Mouse (Mus musculus): Measurements from ENCODE around the gene Gna14.
A peak's percentile ranks its signal among the peaks of the same experiment; 100 is the strongest.

Gene Gna14

GRCm38 (mm10) chr19:16593256-16593974, 157.9 kb downstream of the Gna14 start:
- DNase-seq (ENCODE audit: low read depth) = no peak

GRCm38 (mm10) chr19:16593975-16594317, 158.4 kb downstream of the Gna14 start:
- DNase-seq (ENCODE audit: low read depth) = no peak

- no peak for DNase-seq (ENCODE audit: low read depth)
Observed at GRCm38 (mm10) chr19:16597216-16597615, 161.7 kb downstream of the Gna14 start.

DNA sequence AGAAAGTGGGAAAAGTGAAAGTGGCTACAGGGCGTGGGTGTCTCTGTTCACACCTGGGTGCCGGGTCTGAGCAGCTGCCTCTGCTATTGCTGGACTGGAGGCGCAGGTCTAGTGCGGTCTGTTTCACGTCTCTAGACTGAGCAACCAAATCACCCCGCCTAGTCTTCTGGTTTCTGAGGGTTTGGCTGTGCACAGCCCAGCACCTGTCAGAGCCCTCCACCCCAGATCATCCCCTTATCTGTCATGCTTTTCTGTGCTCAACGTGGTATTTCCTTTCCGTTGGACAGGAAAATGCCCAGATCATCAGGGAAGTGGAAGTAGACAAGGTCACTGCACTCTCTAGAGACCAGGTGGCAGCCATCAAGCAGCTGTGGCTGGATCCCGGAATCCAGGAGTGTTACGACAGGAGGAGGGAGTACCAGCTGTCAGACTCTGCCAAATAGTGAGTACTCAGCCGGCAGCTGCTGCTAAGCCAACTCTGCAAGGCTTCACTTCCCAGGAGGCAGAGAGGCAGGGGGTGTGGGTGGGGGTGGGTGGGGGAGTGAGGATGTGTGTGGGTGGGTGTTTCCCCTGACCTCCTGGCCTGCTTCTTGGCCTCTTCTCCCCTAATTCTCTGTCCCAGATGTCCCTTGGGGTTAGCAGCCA, 163.2 kb downstream of the Gna14 start:
- DNase-seq (ENCODE audit: low read depth) = no peak

DNA sequence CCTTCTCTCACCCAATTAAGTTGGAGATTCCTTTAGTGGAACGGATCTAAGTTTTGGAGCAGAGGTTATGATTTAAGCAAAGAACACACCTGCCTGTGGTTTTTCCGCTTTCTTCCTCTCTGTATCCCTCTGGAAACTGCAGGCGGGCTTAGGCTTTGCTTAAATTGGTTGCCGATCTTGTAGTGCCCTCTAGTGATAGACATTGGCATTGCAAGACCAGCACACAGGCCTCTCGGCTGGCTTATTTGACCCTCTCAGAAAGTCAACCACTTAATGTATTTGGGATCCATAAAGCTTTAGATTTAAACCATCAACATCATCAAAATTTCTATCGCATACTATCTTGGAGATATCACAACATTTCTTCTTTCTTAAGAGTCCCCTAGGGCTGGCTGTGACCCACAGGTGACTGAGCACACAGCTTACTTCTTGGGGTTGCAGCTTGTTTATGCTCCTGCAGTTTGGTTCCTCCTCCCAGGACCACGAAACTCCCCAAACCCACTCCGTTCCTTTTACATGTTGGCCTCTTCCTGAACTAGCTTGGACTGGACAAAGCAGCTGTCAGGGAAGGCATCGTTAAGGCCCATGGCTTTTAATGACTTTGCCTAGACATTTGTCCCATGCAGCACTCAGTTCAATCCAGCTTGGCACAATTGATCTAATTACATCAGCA, 163.9 kb downstream of the Gna14 start:
- DNase-seq (ENCODE audit: low read depth) = peak; percentile 62

DNA sequence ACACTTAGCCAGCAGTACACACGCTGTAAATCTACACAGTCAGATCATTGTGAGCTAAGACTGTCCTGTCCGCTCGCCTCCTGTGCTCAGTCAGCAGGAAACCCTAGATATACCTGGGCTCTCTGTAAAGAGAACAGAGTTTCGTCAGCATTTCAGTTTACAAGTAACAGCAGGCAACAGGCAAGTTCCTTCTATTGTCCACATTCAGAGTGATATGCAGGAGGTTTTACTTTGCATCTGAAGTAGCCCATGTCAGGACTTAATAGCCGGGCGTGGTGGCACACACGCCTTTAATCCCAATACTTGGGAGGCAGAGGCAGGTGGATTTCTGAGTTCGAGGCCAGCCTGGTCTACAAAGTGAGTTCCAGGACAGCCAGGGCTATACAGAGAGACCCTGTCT, 166.5 kb downstream of the Gna14 start:
- DNase-seq (ENCODE audit: low read depth) = no peak

- DNase-seq (ENCODE audit: low read depth) = no peak
Observed at GRCm38 (mm10) chr19:16607634-16608033, 172.1 kb downstream of the Gna14 start.

DNA sequence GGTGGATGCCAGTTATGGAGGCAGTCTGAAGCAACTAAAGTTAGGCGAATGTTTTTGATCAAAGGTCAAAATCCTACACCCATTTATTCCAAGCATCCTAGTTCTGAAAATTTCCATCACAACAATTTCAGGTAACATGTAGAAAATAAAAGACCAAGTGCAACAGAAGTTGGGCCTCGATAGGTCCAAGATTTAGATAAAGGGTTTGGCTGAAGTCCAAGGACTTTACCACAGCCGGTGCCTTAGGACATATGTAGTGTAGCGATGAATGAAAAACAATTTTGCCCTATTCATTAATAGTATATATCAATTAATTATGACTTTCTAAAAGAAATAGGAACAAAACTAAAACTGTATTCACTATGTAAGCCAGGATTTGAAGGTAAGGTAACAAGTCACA, 187.6 kb downstream of the Gna14 start:
- no peak for DNase-seq (ENCODE audit: low read depth)

GRCm38 (mm10) chr19:16624994-16625393, 189.4 kb downstream of the Gna14 start:
- no peak for DNase-seq (ENCODE audit: low read depth)

DNA sequence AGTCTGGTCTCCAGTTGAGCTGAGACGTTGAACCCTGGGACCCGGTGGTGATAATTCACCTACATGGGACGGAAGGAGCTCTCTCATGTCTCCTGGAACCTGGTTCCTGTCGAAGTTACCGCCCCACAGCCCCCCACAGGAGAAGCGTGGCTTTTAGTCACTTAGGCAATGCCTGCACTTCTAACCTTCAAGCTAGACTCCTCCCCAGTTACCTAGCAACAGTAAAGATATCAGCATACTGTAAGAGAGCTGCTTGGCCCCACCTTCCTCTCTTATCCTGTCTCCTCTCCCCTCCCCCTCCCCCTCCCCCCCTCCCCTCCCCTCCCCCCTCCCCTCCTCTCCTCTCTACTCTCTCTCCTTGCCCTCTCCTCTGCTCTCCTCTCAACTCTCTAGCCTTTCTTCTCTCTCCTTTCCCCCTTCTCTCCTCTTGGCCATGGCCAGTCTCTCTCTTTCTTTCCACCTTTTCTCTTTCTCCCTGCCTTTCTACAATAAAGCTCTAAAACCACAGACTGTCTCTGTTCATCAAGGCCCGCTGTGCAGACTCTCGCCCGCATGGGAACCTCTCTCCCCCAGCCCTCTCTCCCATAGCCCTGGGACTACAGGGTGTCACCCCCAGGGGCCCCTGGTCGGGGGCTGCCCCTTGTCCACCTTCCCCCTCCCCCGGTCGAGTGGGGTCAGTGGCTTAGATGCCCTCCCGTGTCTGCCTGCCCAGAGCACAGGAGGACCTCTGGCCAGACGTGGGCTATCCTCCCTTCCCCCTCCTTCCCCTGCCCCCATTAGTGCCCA, 190.2 kb downstream of the Gna14 start:
- DNase-seq (ENCODE audit: low read depth) = peak; percentile 10

All from c-Kit-positive CD71-negative TER-119-negative erythroid progenitor cells, embryonic 14.5 days (primary cell).